Mouse (Mus musculus) heart, postnatal 0 days (tissue): ENCODE results near the gene Olfr706. TPM values are rescaled to one million over a fixed set of nuclear protein-coding genes. Genes with fewer than 3 reads are reported as not detected.

Experiments used
- ATAC-seq: fragments of 200-750 bp; cut with Nextera tagmentation; 2 replicates; pipeline ENCODE4 v1.8.0; 2017; ENCODE audit warnings: low read depth, moderate number of reproducible peaks, moderate library complexity; ENCODE audit not compliant: insufficient read depth
- DNase-seq: peaks from one replicate; pipeline ENCODE4 v3.0.0-alpha.2; 2016; ENCODE audit warnings: low spot score
- H3K27ac ChIP-seq: fragments of 300-500 bp; sonication (generic); 2 replicates; pipeline ENCODE4 v1.5.1; 2014; ENCODE audit warnings: low read depth, mild to moderate bottlenecking
- H3K27me3 ChIP-seq: fragments of 300-500 bp; sonication (generic); 2 replicates; pipeline ENCODE4 v1.6.1; 2014; ENCODE audit warnings: low read length, mixed read lengths; ENCODE audit not compliant: control insufficient read depth, insufficient read depth
- H3K36me3 ChIP-seq: fragments of 300-500 bp; sonication (generic); replicated peaks from 2 replicates; pipeline ENCODE4 v1.6.1; 2014; ENCODE audit warnings: low read length, mixed read lengths; ENCODE audit not compliant: control insufficient read depth, insufficient read depth
- H3K4me1 ChIP-seq: fragments of 300-500 bp; sonication (generic); 2 replicates; pipeline ENCODE4 v1.6.1; 2014; ENCODE audit warnings: antibody characterized with exemption; ENCODE audit not compliant: control insufficient read depth, insufficient read depth
- H3K4me2 ChIP-seq: fragments of 300-500 bp; sonication (generic); 2 replicates; pipeline ENCODE4 v1.6.1; 2014; ENCODE audit warnings: low read depth, mild to moderate bottlenecking, low read length, moderate library complexity
- H3K4me3 ChIP-seq: fragments of 300-500 bp; sonication (generic); 2 replicates; pipeline ENCODE4 v1.5.1; 2014; ENCODE audit warnings: low read depth, low read length
- H3K9ac ChIP-seq: fragments of 300-500 bp; sonication (generic); replicated peaks from 2 replicates; pipeline ENCODE4 v1.6.1; 2014; ENCODE audit warnings: low read depth, low read length, mixed read lengths
- H3K9me3 ChIP-seq: fragments of 300-500 bp; sonication (generic); replicated peaks from 2 replicates; pipeline ENCODE4 v1.6.1; 2016; ENCODE audit warnings: low read length; ENCODE audit not compliant: control insufficient read depth
- CTCF ChIP-seq: IDR thresholded peaks from 2 replicates; pipeline ENCODE4 v1.5.1; 2016; ENCODE audit warnings: antibody characterized with exemption, control low read depth, low read depth
- EP300 ChIP-seq: IDR thresholded peaks from 2 replicates; pipeline ENCODE4 v1.6.1; 2016; ENCODE audit warnings: antibody characterized with exemption, low read depth
- WGBS: fragments of 180-500 bp; shearing (Covaris S2); extraction: QIAGEN DNeasy Blood & Tissue Kit; methylation state at CpG from one replicate; pipeline ENCODE4 v1.1.7; 2014; 5-methylcytosine and 5-hydroxymethylcytosine counted together
- polyA plus RNA-seq: library from polyadenylated mRNA; unstranded; fragments of >200 nt; fragmentation: Nextera tagmentation; extraction: Ambion mirVana; gene quantifications from 2 replicates; pipeline ENCODE4 v1.2.1, GENCODE M21; 2015
- total RNA-seq: library from RNA; depleted of rRNA; stranded (reverse); fragments of >200 nt; gene quantifications from 2 replicates; pipeline ENCODE4 v1.2.3, GENCODE M21; 2014; ENCODE audit warnings: low replicate concordance; rRNA removed

Gene Olfr706
- total and polyA plus RNA-seq, 2 experiments from 2014 or later: not detected

GRCm38 (mm10) chr7:106862885-106863284, 25.1 kb downstream of the Olfr706 start, which contains the start of gene Olfr704:
Gene Olfr704 (plus strand): TSS chr7:106863185.
- Histone ChIP-seq H3K9ac (no peak within 1 kb of the TSS), H3K36me3 (no peaks in the 10 kb centered on the region), H3K4me3 (no peak within 1 kb of the TSS), H3K9me3 (no peaks in the 10 kb centered on the region), H3K4me1 (no peaks in the 10 kb centered on the region), H3K4me2 (no peak within 1 kb of the TSS), H3K27ac (no peak within 1 kb of the TSS), H3K27me3 (no peaks in the 10 kb centered on the region)
- ATAC-seq (no peak), DNase-seq (no peak)
- TF ChIP-seq CTCF: no peak

GRCm38 (mm10) chr7:106843060-106843459, 44.9 kb downstream of the Olfr706 start, which contains the start of gene Olfr703:
Gene Olfr703 (plus strand): TSS chr7:106843360.
- no peak within 1 kb of the TSS for H3K9ac ChIP-seq
- 51% methylated on average over 2 of the region's 2 CpGs for whole genome bisulfite sequencing
- no peak for TF ChIP-seq CTCF
- no peak for TF ChIP-seq EP300
- ATAC-seq (no peak), DNase-seq (no peak)
- H3K27ac ChIP-seq: no peak within 1 kb of the TSS
- no peaks in the 10 kb centered on the region for H3K27me3 ChIP-seq
- no peak within 1 kb of the TSS for H3K4me3 ChIP-seq
- no peaks in the 10 kb centered on the region for H3K9me3 ChIP-seq
- H3K36me3 ChIP-seq: no peaks in the 10 kb centered on the region
- H3K4me2 ChIP-seq: no peak within 1 kb of the TSS
- H3K4me1 ChIP-seq: no peaks in the 10 kb centered on the region

- no peak within 1 kb of the TSS for H3K4me2 ChIP-seq
- TF ChIP-seq EP300 (no peak), CTCF (no peak)
- no peaks in the 10 kb centered on the region for H3K36me3 ChIP-seq
- ATAC-seq (no peak), DNase-seq (no peak)
- H3K4me3 ChIP-seq: no peak within 1 kb of the TSS
- H3K9me3 ChIP-seq: no peaks in the 10 kb centered on the region
- H3K4me1 ChIP-seq: no peaks in the 10 kb centered on the region
- H3K9ac ChIP-seq: no peak within 1 kb of the TSS
- no peaks in the 10 kb centered on the region for H3K27me3 ChIP-seq
- H3K27ac ChIP-seq: no peak within 1 kb of the TSS
Observed at GRCm38 (mm10) chr7:106833793-106834192, 54.2 kb downstream of the Olfr706 start, which contains the start of gene Olfr702. Gene Olfr702 (minus strand): TSS chr7:106833893.

Other genes starting within 250 kb of the Olfr706 start
- gene Olfr693, start 207.6 kb downstream of the Olfr706 start, total RNA-seq: not detected in 2 replicates
- gene Olfr693, start 207.6 kb downstream of the Olfr706 start, polyA plus RNA-seq: not detected in 2 replicates
- not detected in 2 replicates for gene Olfr694, start 196.3 kb downstream of the Olfr706 start, total RNA-seq
- not detected in 2 replicates for gene Olfr694, start 196.3 kb downstream of the Olfr706 start, polyA plus RNA-seq
- gene Olfr695, start 171.8 kb downstream of the Olfr706 start, total RNA-seq: not detected in 2 replicates
- gene Olfr695, start 171.8 kb downstream of the Olfr706 start, polyA plus RNA-seq: not detected in 2 replicates
- gene Olfr697, start 145.7 kb downstream of the Olfr706 start, total RNA-seq: not detected in 2 replicates
- not detected in 2 replicates for gene Olfr697, start 145.7 kb downstream of the Olfr706 start, polyA plus RNA-seq
- gene Olfr698, start 132.8 kb downstream of the Olfr706 start, total RNA-seq: not detected in 2 replicates
- gene Olfr698, start 132.8 kb downstream of the Olfr706 start, polyA plus RNA-seq: not detected in 2 replicates
- gene Olfr699, start 95.0 kb downstream of the Olfr706 start, total RNA-seq: not detected in 2 replicates
- gene Olfr699, start 95.0 kb downstream of the Olfr706 start, polyA plus RNA-seq: not detected in 2 replicates
- not detected in 2 replicates for gene Olfr700, start 79.3 kb downstream of the Olfr706 start, total RNA-seq
- not detected in 2 replicates for gene Olfr700, start 79.3 kb downstream of the Olfr706 start, polyA plus RNA-seq
- gene Olfr701, start 74.0 kb downstream of the Olfr706 start, total RNA-seq: not detected in 2 replicates
- not detected in 2 replicates for gene Olfr701, start 74.0 kb downstream of the Olfr706 start, polyA plus RNA-seq
- not detected in 2 replicates for gene Olfr702, start 54.3 kb downstream of the Olfr706 start, total RNA-seq
- gene Olfr702, start 54.3 kb downstream of the Olfr706 start, polyA plus RNA-seq: not detected in 2 replicates
- gene Olfr703, start 44.8 kb downstream of the Olfr706 start, total RNA-seq: not detected in 2 replicates
- gene Olfr703, start 44.8 kb downstream of the Olfr706 start, polyA plus RNA-seq: not detected in 2 replicates
- not detected in 2 replicates for gene Olfr704, start 25.0 kb downstream of the Olfr706 start, total RNA-seq
- not detected in 2 replicates for gene Olfr704, start 25.0 kb downstream of the Olfr706 start, polyA plus RNA-seq
- not detected in 2 replicates for gene Olfr705, start 11.3 kb downstream of the Olfr706 start, total RNA-seq
- not detected in 2 replicates for gene Olfr705, start 11.3 kb downstream of the Olfr706 start, polyA plus RNA-seq
- gene Olfr707, start 13.1 kb upstream of the Olfr706 start, total RNA-seq: not detected in 2 replicates
- gene Olfr707, start 13.1 kb upstream of the Olfr706 start, polyA plus RNA-seq: not detected in 2 replicates
- gene Olfr1532-ps1, start 19.8 kb upstream of the Olfr706 start, total RNA-seq: not detected in 2 replicates
- gene Olfr1532-ps1, start 19.8 kb upstream of the Olfr706 start, polyA plus RNA-seq: not detected in 2 replicates
- not detected in 2 replicates for gene Olfr709-ps1, start 44.1 kb upstream of the Olfr706 start, total RNA-seq
- not detected in 2 replicates for gene Olfr709-ps1, start 44.1 kb upstream of the Olfr706 start, polyA plus RNA-seq
- not detected in 2 replicates for gene Olfr710, start 60.1 kb upstream of the Olfr706 start, total RNA-seq
- not detected in 2 replicates for gene Olfr710, start 60.1 kb upstream of the Olfr706 start, polyA plus RNA-seq
- gene Olfr6, start 75.8 kb upstream of the Olfr706 start, total RNA-seq: not detected in 2 replicates
- not detected in 2 replicates for gene Olfr6, start 75.8 kb upstream of the Olfr706 start, polyA plus RNA-seq
- gene Olfr711, start 87.3 kb upstream of the Olfr706 start, total RNA-seq: not detected in 2 replicates
- gene Olfr711, start 87.3 kb upstream of the Olfr706 start, polyA plus RNA-seq: not detected in 2 replicates
- not detected in 2 replicates for gene Olfr2, start 117.9 kb upstream of the Olfr706 start, total RNA-seq
- gene Olfr2, start 117.9 kb upstream of the Olfr706 start, polyA plus RNA-seq: not detected in 2 replicates
- not detected in 2 replicates for gene Olfr713, start 143.0 kb upstream of the Olfr706 start, total RNA-seq
- not detected in 2 replicates for gene Olfr713, start 143.0 kb upstream of the Olfr706 start, polyA plus RNA-seq
- gene Olfr714, start 182.8 kb upstream of the Olfr706 start, total RNA-seq: not detected in 2 replicates
- not detected in 2 replicates for gene Olfr714, start 182.8 kb upstream of the Olfr706 start, polyA plus RNA-seq
- not detected in 2 replicates for gene Olfr17, start 205.1 kb upstream of the Olfr706 start, total RNA-seq
- gene Olfr17, start 205.1 kb upstream of the Olfr706 start, polyA plus RNA-seq: not detected in 2 replicates
- not detected in 2 replicates for gene Olfr715b, start 222.2 kb upstream of the Olfr706 start, total RNA-seq
- not detected in 2 replicates for gene Olfr715b, start 222.2 kb upstream of the Olfr706 start, polyA plus RNA-seq
- gene Olfr715, start 242.9 kb upstream of the Olfr706 start, total RNA-seq: not detected in 2 replicates
- not detected in 2 replicates for gene Olfr715, start 242.9 kb upstream of the Olfr706 start, polyA plus RNA-seq